Mouse (Mus musculus): ENCODE data around the gene Mycbp2.

Gene Mycbp2

GRCm38 (mm10) chr14:103079209-103079977, 267.2 kb downstream of the Mycbp2 start:
- in situ Hi-C loops (cut with MboI; ENCODE audit: unreplicated experiment in 2 of 2): loop anchor here in 1 of 2 experiments (10.0 kb wide), 1 partner anchor 575 kb away; the partner anchor contains the start of gene Slain1

DNA sequence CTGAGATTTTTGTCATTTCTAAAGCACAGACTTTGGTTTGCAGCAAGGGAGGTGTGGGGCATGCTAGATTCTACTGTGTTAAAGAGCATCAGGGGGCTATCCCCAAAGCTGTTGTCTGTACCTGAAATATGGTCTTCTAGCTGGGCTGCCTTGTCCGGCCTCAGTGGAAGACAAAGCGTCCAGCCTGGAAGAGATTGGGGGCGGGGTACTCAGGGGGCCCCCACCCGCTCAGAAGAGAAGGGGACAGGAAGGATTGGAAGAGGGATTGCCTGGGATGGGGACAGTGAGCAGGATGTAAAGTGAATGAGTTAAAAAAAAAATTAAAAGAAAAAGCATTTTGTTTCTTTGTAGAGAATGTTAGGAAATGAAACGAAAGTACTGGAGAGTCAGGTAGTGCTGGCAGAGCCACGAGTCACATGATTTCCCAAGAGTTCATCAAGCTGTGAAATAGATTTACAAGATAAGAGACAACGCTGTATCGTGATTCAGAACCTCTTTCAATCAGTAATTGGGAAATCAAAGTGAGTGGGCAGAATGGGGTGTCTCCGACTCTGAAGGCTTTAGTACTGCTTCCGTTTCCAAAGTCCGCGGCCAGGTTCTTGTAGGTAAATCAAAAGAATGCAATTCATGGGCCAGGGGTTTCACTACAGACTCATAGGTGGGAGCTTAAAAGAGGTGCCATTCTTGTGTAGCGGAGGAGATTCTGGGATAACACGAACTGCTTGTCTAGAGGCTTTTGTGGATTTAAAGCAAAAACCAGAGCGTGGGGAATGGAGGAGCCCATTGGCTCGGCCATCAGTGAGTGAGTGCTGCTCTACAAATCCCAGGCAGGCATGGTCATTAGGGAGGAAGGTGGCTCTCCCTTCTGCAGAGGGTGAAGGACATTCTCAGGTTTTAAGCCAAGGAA, 268.4 kb downstream of the Mycbp2 start:
- in situ Hi-C loops (cut with MboI; ENCODE audit: unreplicated experiment in 2 of 2): loop anchor here in 1 of 2 experiments (10.0 kb wide), 1 partner anchor 577 kb away; the partner anchor contains the start of gene Slain1

DNA sequence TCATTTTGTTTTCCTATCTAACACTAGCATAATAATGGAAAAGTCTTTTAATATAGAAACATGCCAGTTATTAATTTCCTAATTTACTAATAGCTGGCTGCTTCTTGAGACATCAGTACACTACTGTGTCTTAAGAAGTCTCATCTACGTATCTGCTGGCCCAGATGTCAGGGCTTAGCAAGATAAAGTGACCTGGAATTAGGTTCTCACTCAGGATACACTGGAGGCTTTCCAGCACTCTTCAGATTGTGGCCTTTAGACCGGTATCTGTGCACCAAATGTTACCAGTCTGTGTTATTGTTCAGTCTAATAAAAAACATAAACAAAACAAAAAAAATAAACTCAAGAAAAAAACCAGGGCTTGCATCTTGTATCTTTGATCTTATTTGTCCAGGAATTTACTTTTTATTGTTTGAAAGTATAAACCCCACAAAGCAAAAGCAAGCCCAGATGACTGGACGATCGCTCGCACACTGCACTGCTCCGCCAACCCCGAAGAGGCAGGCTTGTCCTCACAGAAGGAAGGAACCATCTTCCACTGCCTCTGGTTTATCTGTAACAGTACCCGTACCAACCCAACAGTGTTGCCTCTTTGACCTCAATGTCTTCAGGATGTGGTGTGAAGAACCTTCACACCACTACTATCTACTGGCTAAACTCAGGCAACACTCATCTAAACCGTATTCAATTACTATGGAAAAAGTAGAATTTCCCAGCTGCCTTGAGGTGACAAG, 269.2 kb downstream of the Mycbp2 start:
- in situ Hi-C loops (cut with MboI; ENCODE audit: unreplicated experiment in 2 of 2): loop anchor here in 1 of 2 experiments (10.0 kb wide), 1 partner anchor 577 kb away; the partner anchor contains the start of gene Slain1

DNA sequence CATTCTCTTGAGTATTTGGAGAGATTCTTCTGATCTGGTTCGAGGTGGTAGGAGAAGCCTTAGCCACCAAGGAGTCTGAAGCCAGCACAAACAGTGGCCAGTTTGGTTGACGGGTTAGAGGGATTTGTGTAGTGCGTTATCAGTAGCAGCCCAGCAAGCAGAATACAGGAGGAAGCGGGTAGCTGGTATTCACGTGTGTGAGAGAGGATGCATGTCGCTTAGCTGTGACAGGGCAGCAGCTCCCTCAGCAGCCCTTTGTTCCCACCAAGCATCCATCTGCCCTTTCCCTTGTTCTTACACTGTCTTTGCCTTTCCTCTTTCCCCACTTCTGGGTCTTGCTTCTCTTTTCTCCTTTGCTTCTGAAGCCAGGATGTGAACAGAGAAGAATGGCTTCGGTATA, 271.4 kb downstream of the Mycbp2 start:
- in situ Hi-C loops (cut with MboI; ENCODE audit: unreplicated experiment in 2 of 2): loop anchor here in 1 of 2 experiments (10.0 kb wide), 1 partner anchor 580 kb away; the partner anchor contains the start of gene Slain1

GRCm38 (mm10) chr14:103073825-103074224, 272.8 kb downstream of the Mycbp2 start:
- in situ Hi-C loops (cut with MboI; ENCODE audit: unreplicated experiment in 2 of 2): loop anchor here (5.0 to 25.0 kb wide), 3 partner anchors 408 to 1388 kb away; partner anchors contain the start of genes Pou4f1 (in 1 of the 2) and Slain1 (in 1 of the 2)

DNA sequence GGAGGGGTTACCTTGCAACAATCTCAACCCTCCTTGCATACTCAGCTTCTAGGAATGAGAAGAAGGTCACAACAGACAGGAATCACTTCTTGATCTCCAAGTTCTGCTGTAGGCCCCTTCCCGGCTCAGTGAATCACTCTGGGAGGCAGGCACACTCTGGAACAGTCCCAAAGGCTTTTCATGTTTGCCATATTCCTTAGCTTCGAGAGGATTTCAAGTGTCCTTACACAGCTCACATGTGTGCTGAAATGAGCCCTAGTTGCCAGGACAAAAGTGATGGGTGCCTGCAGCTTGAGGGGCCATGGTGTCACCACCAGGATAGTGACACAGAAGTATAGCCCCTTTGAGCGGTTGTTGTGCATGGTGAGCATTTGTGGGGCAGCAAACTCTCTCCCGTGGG, 273.9 kb downstream of the Mycbp2 start:
- in situ Hi-C loops (cut with MboI; ENCODE audit: unreplicated experiment in 2 of 2): loop anchor here (5.0 to 25.0 kb wide), 3 partner anchors 410 to 1390 kb away; partner anchors contain the start of genes Pou4f1 (in 1 of the 2) and Slain1 (in 1 of the 2)

DNA sequence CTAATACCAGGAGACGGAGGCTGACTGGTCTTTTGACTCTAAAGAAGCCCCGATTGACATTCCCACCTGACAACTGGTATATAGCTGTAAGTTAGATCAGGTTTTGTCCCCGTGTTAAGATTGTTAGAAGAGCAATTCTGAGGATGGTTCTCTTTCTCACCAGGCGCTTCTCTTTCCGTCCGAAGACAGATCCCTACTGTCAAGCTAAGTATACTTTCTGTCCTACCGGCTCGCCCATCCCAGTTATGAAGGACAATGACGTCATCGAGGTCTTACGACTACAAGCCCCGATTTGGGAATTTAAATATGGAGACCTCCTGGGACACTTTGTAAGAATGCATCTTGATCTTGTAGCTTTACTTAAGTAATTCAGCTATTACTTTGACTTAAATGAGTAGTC, 275.1 kb downstream of the Mycbp2 start:
- in situ Hi-C loops (cut with MboI; ENCODE audit: unreplicated experiment in 2 of 2): loop anchor here (5.0 to 25.0 kb wide), 3 partner anchors 411 to 1391 kb away; partner anchors contain the start of genes Pou4f1 (in 1 of the 2) and Slain1 (in 1 of the 2)

DNA sequence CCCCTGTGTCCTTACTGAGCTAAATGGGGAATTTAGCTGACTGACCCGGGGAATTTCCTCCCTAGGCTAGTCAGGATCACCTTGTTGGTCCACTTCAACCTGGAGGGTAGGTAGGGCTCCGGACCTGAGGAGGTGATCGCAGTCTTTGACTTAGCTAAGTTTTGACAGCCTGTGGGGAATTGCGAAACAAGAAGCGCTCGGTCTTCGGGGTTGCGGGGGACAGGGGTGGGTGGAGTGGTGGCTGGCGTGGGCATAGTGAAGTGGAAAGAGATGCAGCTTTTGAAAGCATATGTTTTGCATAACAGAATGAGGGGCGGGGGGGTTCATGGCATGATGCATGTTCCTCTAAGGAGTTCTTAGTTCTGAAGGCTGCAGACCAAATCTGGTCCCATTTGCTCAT, 275.8 kb downstream of the Mycbp2 start:
- in situ Hi-C loops (cut with MboI; ENCODE audit: unreplicated experiment in 2 of 2): loop anchor here (5.0 to 25.0 kb wide), 3 partner anchors 412 to 1392 kb away; partner anchors contain the start of genes Pou4f1 (in 1 of the 2) and Slain1 (in 1 of the 2)

- in situ Hi-C loops (cut with MboI; ENCODE audit: unreplicated experiment in 2 of 2): loop anchor here (5.0 to 25.0 kb wide), 7 partner anchors 412 to 1392 kb away; partner anchors contain the start of genes Pou4f1 (in 1 of the 2) and Slain1 (in 1 of the 2)
These were observed 276.6 kb downstream of the Mycbp2 start, which contains the start of gene Cln5 for GRCm38 (mm10) chr14:103069864-103070611. TSS of gene Cln5 (plus strand) at chr14:103070216.

GRCm38 (mm10) chr14:103069465-103069863, 277.1 kb downstream of the Mycbp2 start:
- in situ Hi-C loops (cut with MboI; ENCODE audit: unreplicated experiment in 2 of 2): loop anchor here (5.0 to 25.0 kb wide), 5 partner anchors 418 to 1393 kb away; partner anchors contain the start of gene Pou4f1 (in 1 of the 2)

DNA sequence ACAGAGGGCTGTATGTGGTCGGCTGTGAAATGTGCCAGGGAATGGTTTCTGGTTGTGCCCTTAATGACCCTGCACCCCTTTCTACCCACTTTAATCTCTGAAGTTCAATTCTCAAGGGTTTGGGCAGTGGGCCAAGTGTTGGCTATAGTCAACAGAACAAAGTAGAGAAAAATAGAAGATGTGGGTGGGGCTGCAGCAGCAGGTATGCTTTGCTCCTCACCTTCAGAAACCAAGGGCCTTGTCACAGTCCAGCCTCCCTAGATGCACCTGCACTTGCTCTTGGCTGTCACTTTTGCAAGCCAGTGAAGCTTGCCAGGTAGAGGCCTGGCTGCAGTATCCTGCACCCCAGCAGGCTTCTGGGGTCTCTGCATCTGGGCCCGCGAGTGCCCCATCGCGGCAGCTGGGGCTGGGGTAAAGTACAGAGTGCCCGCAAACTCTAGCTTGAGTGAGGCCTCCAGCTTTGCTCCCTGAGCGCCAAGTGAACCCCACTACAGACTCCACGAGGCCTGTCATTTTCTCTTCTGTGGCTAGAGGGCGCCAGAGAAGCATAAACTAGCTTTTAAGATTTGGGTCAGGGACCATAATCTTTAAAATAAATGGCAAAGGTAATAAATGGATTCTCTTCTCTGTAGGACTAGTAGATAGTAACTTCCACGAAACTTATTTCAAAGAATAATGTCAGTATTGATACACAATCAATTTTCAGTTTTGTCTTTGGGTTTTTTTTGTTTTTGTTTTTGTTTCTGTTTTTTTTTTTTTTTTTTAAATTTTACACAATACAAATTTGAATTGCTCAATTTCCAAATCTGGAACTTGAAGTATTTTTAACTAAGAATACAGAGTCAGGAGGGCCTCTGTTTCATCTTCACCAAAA, 281.1 kb downstream of the Mycbp2 start:
- in situ Hi-C loops (cut with MboI; ENCODE audit: unreplicated experiment in 2 of 2): loop anchor here (5.0 to 25.0 kb wide), 5 partner anchors 422 to 1397 kb away; partner anchors contain the start of gene Pou4f1 (in 1 of the 2)
